Mouse (Mus musculus) lung, postnatal 0 days (tissue): ENCODE results near the gene Gm20479.

ENCODE experiments used
- CTCF ChIP-seq: IDR thresholded peaks from 2 replicates; pipeline ENCODE4 v1.5.1; 2016; ENCODE audit warnings: antibody characterized with exemption, mild to moderate bottlenecking
- EP300 ChIP-seq: IDR thresholded peaks from 2 replicates; pipeline ENCODE4 v1.6.1; 2016; ENCODE audit warnings: antibody characterized with exemption, mild to moderate bottlenecking, control low read depth

DNA sequence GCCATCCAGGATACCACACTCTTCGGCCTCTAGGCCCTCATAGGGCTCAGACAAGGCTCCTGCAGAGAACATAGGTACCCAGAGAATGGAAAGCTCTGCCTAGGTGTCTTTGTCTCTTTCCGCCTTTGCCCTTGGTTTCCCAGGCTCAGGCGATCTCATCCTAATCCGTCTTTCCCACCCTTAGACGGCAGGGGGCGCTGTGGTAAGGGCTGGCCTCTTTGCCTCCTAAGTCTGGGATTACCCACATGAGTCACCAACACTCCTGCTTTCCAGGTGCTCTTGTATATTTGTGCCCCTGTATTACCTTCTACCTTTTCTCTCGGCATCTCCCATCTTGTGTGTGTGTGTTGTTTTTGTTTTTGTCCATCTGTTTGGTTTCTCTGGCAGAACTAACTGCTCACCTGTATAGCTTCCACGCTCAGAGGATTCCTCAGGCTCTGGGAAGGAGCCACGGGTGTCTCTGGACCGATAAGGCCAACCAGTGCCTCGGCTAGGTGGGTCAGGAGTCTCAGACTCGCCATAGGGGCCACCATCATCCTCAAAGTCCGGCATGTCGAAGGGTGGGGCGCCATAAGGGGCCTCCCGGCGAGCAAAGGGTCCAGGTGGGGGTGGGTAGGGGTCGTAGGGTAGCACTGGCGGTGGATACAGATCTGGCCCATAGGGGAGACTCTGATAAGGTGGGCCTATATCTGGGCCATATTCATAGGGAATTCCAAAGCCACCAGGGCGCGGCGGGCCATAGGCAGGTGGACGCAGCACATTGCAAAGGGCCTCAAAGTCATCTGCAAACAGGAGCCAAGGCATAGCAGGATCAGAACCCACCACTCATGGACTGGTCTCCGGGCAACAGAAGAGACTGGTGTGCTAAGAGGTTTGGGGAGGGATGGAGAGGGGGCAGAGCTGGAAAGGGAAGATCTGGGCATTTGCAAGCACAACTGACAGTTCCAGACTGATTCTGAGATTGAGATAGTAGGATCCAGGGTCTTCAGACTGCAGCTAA is 50.8 kb downstream of the Gm20479 start:
- peak; percentile 86 for TF ChIP-seq CTCF
- TF ChIP-seq EP300 = no peak
